Mouse (Mus musculus) olfactory bulb, adult 2 months (tissue): ENCODE results near the gene Rgmb. TPM values are rescaled to one million over a fixed set of nuclear protein-coding genes. Genes with fewer than 3 reads are reported as not detected.

Source experiments
- H3K27ac ChIP-seq: fragments of 200-500 bp; 2 replicates; pipeline ENCODE4 v1.5.1; 2012; ENCODE audit warnings: low read depth, low read length; ENCODE audit not compliant: insufficient read depth
- H3K4me1 ChIP-seq: fragments of 200-500 bp; 2 replicates; pipeline ENCODE4 v1.6.1; 2012; ENCODE audit warnings: low read length; ENCODE audit not compliant: control insufficient read depth, insufficient read depth
- H3K4me3 ChIP-seq: fragments of 200-500 bp; 2 replicates; pipeline ENCODE4 v1.5.1; 2012; ENCODE audit warnings: mild to moderate bottlenecking, low read depth, low read length, moderate library complexity; ENCODE audit not compliant: insufficient read depth
- CTCF ChIP-seq: fragments of 200-500 bp; IDR thresholded peaks from 2 replicates; pipeline ENCODE4 v1.5.1; 2012; ENCODE audit warnings: low read depth, mild to moderate bottlenecking, low read length, moderate library complexity; ENCODE audit not compliant: insufficient read depth
- POLR2A ChIP-seq: fragments of 200-500 bp; IDR thresholded peaks from 2 replicates; pipeline ENCODE4 v1.6.1; 2012; ENCODE audit warnings: mild to moderate bottlenecking, low read depth, low read length, moderate library complexity; ENCODE audit not compliant: insufficient read depth
- WGBS: fragments of 180-500 bp; shearing (Covaris S2); methylation state at CpG from one replicate; pipeline ENCODE4 v1.1.7; 2018; 5-methylcytosine and 5-hydroxymethylcytosine counted together
- polyA plus RNA-seq: library from polyadenylated mRNA; stranded (reverse); fragments of >200 nt; gene quantifications from 2 replicates; pipeline ENCODE4 v1.2.4, GENCODE M21; 2012; ENCODE audit warnings: low replicate concordance; ENCODE audit not compliant: missing spikeins, insufficient read depth, insufficient read length

Gene Rgmb
- polyA plus RNA-seq, 1 experiment: not detected

GRCm38 (mm10) chr17:15831810-15832209, 971 bp upstream of the Rgmb start:
- Histone ChIP-seq H3K4me1 (peaks cover 9% of the 10 kb centered on the region), H3K27ac (no peak overlapping the region), H3K4me3 (no peak overlapping the region)
- TF ChIP-seq CTCF: no peak
- no peak for TF ChIP-seq POLR2A
- WGBS: 23% methylated on average over 8 of the region's 8 CpGs

GRCm38 (mm10) chr17:15830171-15830765, 571 bp downstream of the Rgmb start:
- peak overlapping the region; percentile 73 for H3K4me3 ChIP-seq
- peak overlapping the region; percentile 87 for H3K27ac ChIP-seq
- WGBS: under 1% methylated on average over 34 of the region's 34 CpGs
- H3K4me1 ChIP-seq: peaks cover 12% of the 10 kb centered on the region
- TF ChIP-seq POLR2A (no peak), CTCF (no peak)

- WGBS: 3% methylated on average over 20 of the region's 20 CpGs
- no peak for TF ChIP-seq POLR2A
- Histone ChIP-seq H3K4me1 (peaks cover 12% of the 10 kb centered on the region), H3K4me3 (peak overlapping the region; percentile 73), H3K27ac (peak overlapping the region; percentile 87)
These were observed 1.4 kb downstream of the Rgmb start for GRCm38 (mm10) chr17:15829198-15830170.

- H3K4me3 ChIP-seq: no peak overlapping the region
- TF ChIP-seq POLR2A (no peak), CTCF (no peak)
- whole genome bisulfite sequencing: 40% methylated on average over 8 of the region's 8 CpGs
- H3K4me1 ChIP-seq: peaks cover 12% of the 10 kb centered on the region
- no peak overlapping the region for H3K27ac ChIP-seq
These were observed 2.5 kb downstream of the Rgmb start for GRCm38 (mm10) chr17:15828131-15828917.

DNA sequence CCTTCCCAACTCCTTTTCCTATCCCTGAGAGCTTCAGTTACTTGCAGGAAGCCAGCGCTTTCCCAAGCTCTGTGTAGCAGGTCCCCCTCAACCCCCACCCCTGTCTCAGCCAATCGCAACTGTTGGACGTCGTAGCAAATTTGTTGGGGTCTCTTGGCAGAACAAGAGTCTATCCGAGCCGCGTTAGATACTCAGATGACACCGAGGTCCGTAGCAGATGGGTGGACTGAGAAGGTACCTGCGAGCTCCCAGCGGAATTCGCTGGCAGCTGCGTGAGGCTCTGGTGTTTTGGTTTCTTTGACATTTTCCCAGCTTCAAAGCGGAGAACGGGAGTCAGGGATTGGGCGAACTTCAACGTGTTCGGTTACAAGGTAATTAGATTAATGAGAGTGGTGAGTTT, 3.9 kb downstream of the Rgmb start:
- Histone ChIP-seq H3K27ac (peak overlapping the region; percentile 38; the same call in 1 of the 2 replicates), H3K4me1 (peaks cover 12% of the 10 kb centered on the region), H3K4me3 (peak overlapping the region; percentile 79)
- TF ChIP-seq CTCF (no peak), POLR2A (no peak)
- 0% methylated on average over 18 of the region's 18 CpGs for WGBS

- under 1% methylated on average over 34 of the region's 34 CpGs for WGBS
- peak overlapping the region; percentile 79 for H3K4me3 ChIP-seq
- H3K4me1 ChIP-seq: peaks cover 12% of the 10 kb centered on the region
- H3K27ac ChIP-seq: peak overlapping the region; percentile 65
- TF ChIP-seq CTCF (no peak), POLR2A (peak; percentile 89)
These were observed 4.4 kb downstream of the Rgmb start for GRCm38 (mm10) chr17:15826444-15826909.

GRCm38 (mm10) chr17:15825481-15826396, 5.1 kb downstream of the Rgmb start:
- peaks cover 15% of the 10 kb centered on the region for H3K4me1 ChIP-seq
- TF ChIP-seq POLR2A: no peak
- TF ChIP-seq CTCF: no peak; the same call in 1 of the 2 replicates
- H3K27ac ChIP-seq: peak overlapping the region; percentile 65
- peak overlapping the region; percentile 79 for H3K4me3 ChIP-seq
- WGBS: under 1% methylated on average over 97 of the region's 102 CpGs

DNA sequence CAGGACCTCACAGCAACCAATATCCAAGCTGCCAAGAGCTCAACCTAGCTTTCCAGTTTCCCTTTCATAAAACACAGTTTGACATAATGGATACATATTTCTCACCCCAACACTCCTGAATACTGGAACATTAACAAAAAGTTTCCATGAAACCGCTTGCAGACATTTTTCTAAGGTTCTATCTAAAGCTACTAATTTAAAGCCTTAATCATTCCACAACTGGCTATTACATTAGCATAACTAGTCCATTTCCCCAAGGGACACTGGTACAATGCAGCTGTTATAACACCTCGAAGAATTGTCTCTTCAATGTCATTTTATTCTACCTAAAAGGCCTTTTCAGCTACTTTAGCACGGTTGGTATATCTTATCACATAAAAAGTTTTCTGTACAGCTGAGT, 6.0 kb downstream of the Rgmb start:
- 21% methylated on average over 3 of the region's 3 CpGs for WGBS
- Histone ChIP-seq H3K4me3 (peak overlapping the region; percentile 21), H3K27ac (no peak overlapping the region), H3K4me1 (peaks cover 12% of the 10 kb centered on the region)
- no peak for TF ChIP-seq POLR2A
- TF ChIP-seq CTCF: no peak
